Mouse (Mus musculus): ENCODE measurements at regions not wholly inside any gene's neighbourhood (a gene's known extent, or its start where the extent isn't known, plus 50 kb on each side); places are given as distances from the start of the nearest gene placed in this dataset.

DNA sequence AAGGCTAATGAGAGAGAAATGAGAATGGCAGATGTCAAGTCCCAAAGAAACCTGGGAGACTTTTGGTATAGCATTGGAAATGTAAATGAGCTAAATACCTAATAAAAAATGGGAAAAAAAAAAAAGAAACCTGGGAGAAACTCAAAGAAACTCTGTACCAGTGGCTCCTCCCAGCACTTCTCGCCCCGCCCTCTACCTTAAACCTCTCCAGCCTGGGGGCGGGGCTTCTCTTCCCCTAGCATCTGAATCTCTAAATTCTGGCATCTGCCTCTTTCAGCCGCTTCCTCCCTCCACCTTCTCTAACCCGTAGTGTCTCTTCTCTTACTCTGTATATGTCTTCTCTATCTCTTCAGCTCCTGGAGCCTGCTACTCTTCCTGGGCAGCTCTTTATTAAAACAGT is 53.2 kb downstream of the Gpr6 start:
- WGBS = 35% methylated on average over 5 of the region's 5 CpGs

DNA sequence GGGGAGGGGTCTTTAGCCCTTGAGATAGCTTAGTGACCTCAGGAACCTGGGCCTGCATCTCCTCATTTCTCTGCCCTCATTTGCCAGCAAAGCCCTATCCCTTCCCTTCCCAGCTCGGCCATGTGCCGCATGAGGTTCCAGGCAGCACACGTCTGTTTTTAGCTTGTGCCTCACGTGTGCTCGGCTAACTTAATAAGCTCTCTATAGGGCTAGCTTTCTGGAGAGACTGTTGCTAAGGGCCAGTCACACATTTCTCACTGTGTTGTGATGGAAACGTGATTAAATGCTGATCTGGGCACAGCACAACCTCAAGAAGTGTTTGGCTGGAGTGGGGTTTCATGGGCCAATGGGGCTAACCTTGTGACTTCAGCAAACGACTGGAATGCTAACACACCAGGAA is 55.5 kb downstream of the Gpr6 start:
- no peaks in the 10 kb centered on the region for H3K27me3 ChIP-seq (ENCODE audit: control insufficient read depth, insufficient read depth, low read length)
- WGBS = 39% methylated on average over 7 of the region's 7 CpGs
- DNase-seq (ENCODE audit: low spot score) = no peak
- no peak overlapping the region for H3K27ac ChIP-seq (replicated peaks; ENCODE audit: low read depth, low read length)
- H3K9me3 ChIP-seq (ENCODE audit: control insufficient read depth, low read length) = no peaks in the 10 kb centered on the region
- H3K4me3 ChIP-seq (ENCODE audit: low read depth, low read length) = no peak overlapping the region
- H3K4me1 ChIP-seq (ENCODE audit: control insufficient read depth, insufficient read depth, low read length) = no peaks in the 10 kb centered on the region
- ATAC-seq (ENCODE audit: insufficient number of reproducible peaks, low FRiP score, low TSS enrichment, low read depth) = no peak; the same call in 1 of the 2 replicates
- H3K36me3 ChIP-seq (ENCODE audit: control insufficient read depth, insufficient read depth, low read length) = no peaks in the 10 kb centered on the region
- no peak overlapping the region for H3K9ac ChIP-seq (ENCODE audit: low read length)
- no peak overlapping the region for H3K4me2 ChIP-seq (ENCODE audit: low read depth, severe bottlenecking)

More for the DNA sequence above, 53.2 kb downstream of the Gpr6 start:
- Histone ChIP-seq H3K27me3 (ENCODE audit: control insufficient read depth, insufficient read depth, low read length) (no peaks in the 10 kb centered on the region), H3K4me3 (ENCODE audit: low read depth, low read length) (no peak overlapping the region), H3K9ac (ENCODE audit: low read length) (no peak overlapping the region), H3K36me3 (ENCODE audit: control insufficient read depth, insufficient read depth, low read length) (no peaks in the 10 kb centered on the region), H3K4me1 (ENCODE audit: control insufficient read depth, insufficient read depth, low read length) (no peaks in the 10 kb centered on the region), H3K27ac (replicated peaks; ENCODE audit: low read depth, low read length) (no peak overlapping the region), H3K4me2 (ENCODE audit: low read depth, severe bottlenecking) (no peak overlapping the region), H3K9me3 (ENCODE audit: control insufficient read depth, low read length) (no peaks in the 10 kb centered on the region)
- DNase-seq (ENCODE audit: low spot score) (no peak), ATAC-seq (ENCODE audit: insufficient number of reproducible peaks, low FRiP score, low TSS enrichment, low read depth) (no peak)

- no peaks in the 10 kb centered on the region for H3K36me3 ChIP-seq (ENCODE audit: control insufficient read depth, insufficient read depth, low read length)
- 40% methylated on average over 4 of the region's 4 CpGs for WGBS
- H3K27me3 ChIP-seq (ENCODE audit: control insufficient read depth, insufficient read depth, low read length) = no peaks in the 10 kb centered on the region
- ATAC-seq (ENCODE audit: insufficient number of reproducible peaks, low FRiP score, low TSS enrichment, low read depth) = no peak
- H3K4me2 ChIP-seq (ENCODE audit: low read depth, severe bottlenecking) = no peak overlapping the region
- no peaks in the 10 kb centered on the region for H3K4me1 ChIP-seq (ENCODE audit: control insufficient read depth, insufficient read depth, low read length)
- no peak overlapping the region for H3K9ac ChIP-seq (ENCODE audit: low read length)
- no peak overlapping the region for H3K4me3 ChIP-seq (ENCODE audit: low read depth, low read length)
- DNase-seq (ENCODE audit: low spot score) = peak; percentile 78
- no peaks in the 10 kb centered on the region for H3K9me3 ChIP-seq (ENCODE audit: control insufficient read depth, low read length)
- H3K27ac ChIP-seq (replicated peaks; ENCODE audit: low read depth, low read length) = no peak overlapping the region
Measured at GRCm38 (mm10) chr10:41015654-41016053, 56.4 kb downstream of the Gpr6 start.

DNA sequence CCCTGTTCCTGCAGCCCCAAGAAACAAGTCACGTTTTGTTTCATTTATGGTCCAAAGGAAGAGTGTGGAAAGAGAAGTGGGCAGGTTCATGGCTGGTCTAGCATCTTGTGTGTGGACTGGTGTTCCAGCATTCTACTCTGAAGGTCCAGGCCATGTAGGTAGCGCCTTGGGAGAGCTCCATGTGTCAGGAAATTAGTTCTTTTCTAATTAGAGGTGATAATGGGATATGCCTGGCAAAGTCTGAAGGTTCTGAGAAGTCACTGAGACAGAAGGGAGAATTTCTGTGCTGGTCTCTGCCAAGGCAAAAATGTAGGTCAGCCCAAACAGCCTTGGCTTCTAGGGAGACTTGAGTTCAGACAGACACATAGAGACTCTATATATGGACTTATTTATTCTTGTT is 61.5 kb downstream of the Gpr6 start:
- 67% methylated on average over 2 of the region's 2 CpGs for WGBS
- Histone ChIP-seq H3K9me3 (ENCODE audit: control insufficient read depth, low read length) (no peaks in the 10 kb centered on the region), H3K4me1 (ENCODE audit: control insufficient read depth, insufficient read depth, low read length) (no peaks in the 10 kb centered on the region), H3K36me3 (ENCODE audit: control insufficient read depth, insufficient read depth, low read length) (no peaks in the 10 kb centered on the region), H3K27me3 (ENCODE audit: control insufficient read depth, insufficient read depth, low read length) (no peaks in the 10 kb centered on the region), H3K9ac (ENCODE audit: low read length) (no peak overlapping the region), H3K27ac (replicated peaks; ENCODE audit: low read depth, low read length) (no peak overlapping the region), H3K4me2 (ENCODE audit: low read depth, severe bottlenecking) (no peak overlapping the region), H3K4me3 (ENCODE audit: low read depth, low read length) (no peak overlapping the region)
- DNase-seq (ENCODE audit: low spot score) (no peak), ATAC-seq (ENCODE audit: insufficient number of reproducible peaks, low FRiP score, low TSS enrichment, low read depth) (no peak)

DNA sequence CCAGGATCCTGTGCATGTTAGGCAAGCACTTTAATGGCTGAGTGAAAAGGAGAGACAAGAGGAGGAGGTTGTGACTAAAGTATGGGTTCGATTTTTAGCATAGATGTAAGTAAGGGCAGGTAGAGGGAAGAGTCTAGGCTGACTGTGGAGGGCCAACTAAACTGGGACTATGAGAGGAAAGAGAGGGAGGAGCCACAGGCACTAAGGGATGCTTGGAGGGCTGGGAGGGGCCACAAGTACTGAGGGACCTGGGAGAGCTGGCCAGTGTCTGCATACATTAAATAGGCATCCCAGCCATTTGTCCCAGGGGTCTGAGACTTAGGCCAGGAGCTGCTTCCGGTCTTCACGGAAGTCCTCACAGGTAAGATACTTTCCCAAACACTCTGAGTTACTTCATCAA is 64.2 kb downstream of the Gpr6 start:
- ATAC-seq (ENCODE audit: insufficient number of reproducible peaks, low FRiP score, low TSS enrichment, low read depth) = no peak
- no peak overlapping the region for H3K9ac ChIP-seq (ENCODE audit: low read length)
- no peaks in the 10 kb centered on the region for H3K36me3 ChIP-seq (ENCODE audit: control insufficient read depth, insufficient read depth, low read length)
- DNase-seq (ENCODE audit: low spot score) = no peak
- no peaks in the 10 kb centered on the region for H3K4me1 ChIP-seq (ENCODE audit: control insufficient read depth, insufficient read depth, low read length)
- H3K27me3 ChIP-seq (ENCODE audit: control insufficient read depth, insufficient read depth, low read length) = no peaks in the 10 kb centered on the region
- WGBS = 78% methylated on average over 3 of the region's 3 CpGs
- no peaks in the 10 kb centered on the region for H3K9me3 ChIP-seq (ENCODE audit: control insufficient read depth, low read length)
- H3K4me3 ChIP-seq (ENCODE audit: low read depth, low read length) = no peak overlapping the region
- no peak overlapping the region for H3K27ac ChIP-seq (replicated peaks; ENCODE audit: low read depth, low read length)
- H3K4me2 ChIP-seq (ENCODE audit: low read depth, severe bottlenecking) = no peak overlapping the region

- no peak overlapping the region for H3K9ac ChIP-seq (ENCODE audit: low read length)
- H3K27me3 ChIP-seq (ENCODE audit: control insufficient read depth, insufficient read depth, low read length) = no peaks in the 10 kb centered on the region
- H3K4me1 ChIP-seq (ENCODE audit: control insufficient read depth, insufficient read depth, low read length) = no peaks in the 10 kb centered on the region
- no peaks in the 10 kb centered on the region for H3K9me3 ChIP-seq (ENCODE audit: control insufficient read depth, low read length)
- no peaks in the 10 kb centered on the region for H3K36me3 ChIP-seq (ENCODE audit: control insufficient read depth, insufficient read depth, low read length)
- H3K4me3 ChIP-seq (ENCODE audit: low read depth, low read length) = no peak overlapping the region
- no peak overlapping the region for H3K27ac ChIP-seq (replicated peaks; ENCODE audit: low read depth, low read length)
- WGBS = 80% methylated on average over 9 of the region's 9 CpGs
- no peak for DNase-seq (ENCODE audit: low spot score)
- no peak overlapping the region for H3K4me2 ChIP-seq (ENCODE audit: low read depth, severe bottlenecking)
- ATAC-seq (ENCODE audit: insufficient number of reproducible peaks, low FRiP score, low TSS enrichment, low read depth) = no peak
Measured at GRCm38 (mm10) chr10:41006634-41007033, 65.5 kb downstream of the Gpr6 start.

GRCm38 (mm10) chr10:41005776-41006175 is 66.3 kb downstream of the Gpr6 start:
- Histone ChIP-seq H3K4me1 (ENCODE audit: control insufficient read depth, insufficient read depth, low read length) (no peaks in the 10 kb centered on the region), H3K4me3 (ENCODE audit: low read depth, low read length) (no peak overlapping the region), H3K9me3 (ENCODE audit: control insufficient read depth, low read length) (no peaks in the 10 kb centered on the region), H3K36me3 (ENCODE audit: control insufficient read depth, insufficient read depth, low read length) (no peaks in the 10 kb centered on the region), H3K27ac (replicated peaks; ENCODE audit: low read depth, low read length) (no peak overlapping the region), H3K4me2 (ENCODE audit: low read depth, severe bottlenecking) (no peak overlapping the region), H3K9ac (ENCODE audit: low read length) (no peak overlapping the region), H3K27me3 (ENCODE audit: control insufficient read depth, insufficient read depth, low read length) (no peaks in the 10 kb centered on the region)
- WGBS = 90% methylated on average over 9 of the region's 9 CpGs
- DNase-seq (ENCODE audit: low spot score) = no peak
- no peak for ATAC-seq (ENCODE audit: insufficient number of reproducible peaks, low FRiP score, low TSS enrichment, low read depth)

- DNase-seq (ENCODE audit: low spot score) (no peak), ATAC-seq (ENCODE audit: insufficient number of reproducible peaks, low FRiP score, low TSS enrichment, low read depth) (no peak)
- no peaks in the 10 kb centered on the region for H3K9me3 ChIP-seq (ENCODE audit: control insufficient read depth, low read length)
- no peak overlapping the region for H3K27ac ChIP-seq (replicated peaks; ENCODE audit: low read depth, low read length)
- no peak overlapping the region for H3K9ac ChIP-seq (ENCODE audit: low read length)
- H3K4me3 ChIP-seq (ENCODE audit: low read depth, low read length) = no peak overlapping the region
- 64% methylated on average over 3 of the region's 3 CpGs for WGBS
- H3K36me3 ChIP-seq (ENCODE audit: control insufficient read depth, insufficient read depth, low read length) = no peaks in the 10 kb centered on the region
- H3K4me2 ChIP-seq (ENCODE audit: low read depth, severe bottlenecking) = no peak overlapping the region
- no peaks in the 10 kb centered on the region for H3K4me1 ChIP-seq (ENCODE audit: control insufficient read depth, insufficient read depth, low read length)
- no peaks in the 10 kb centered on the region for H3K27me3 ChIP-seq (ENCODE audit: control insufficient read depth, insufficient read depth, low read length)
Measured at GRCm38 (mm10) chr10:41004753-41005152, 67.3 kb downstream of the Gpr6 start.

DNA sequence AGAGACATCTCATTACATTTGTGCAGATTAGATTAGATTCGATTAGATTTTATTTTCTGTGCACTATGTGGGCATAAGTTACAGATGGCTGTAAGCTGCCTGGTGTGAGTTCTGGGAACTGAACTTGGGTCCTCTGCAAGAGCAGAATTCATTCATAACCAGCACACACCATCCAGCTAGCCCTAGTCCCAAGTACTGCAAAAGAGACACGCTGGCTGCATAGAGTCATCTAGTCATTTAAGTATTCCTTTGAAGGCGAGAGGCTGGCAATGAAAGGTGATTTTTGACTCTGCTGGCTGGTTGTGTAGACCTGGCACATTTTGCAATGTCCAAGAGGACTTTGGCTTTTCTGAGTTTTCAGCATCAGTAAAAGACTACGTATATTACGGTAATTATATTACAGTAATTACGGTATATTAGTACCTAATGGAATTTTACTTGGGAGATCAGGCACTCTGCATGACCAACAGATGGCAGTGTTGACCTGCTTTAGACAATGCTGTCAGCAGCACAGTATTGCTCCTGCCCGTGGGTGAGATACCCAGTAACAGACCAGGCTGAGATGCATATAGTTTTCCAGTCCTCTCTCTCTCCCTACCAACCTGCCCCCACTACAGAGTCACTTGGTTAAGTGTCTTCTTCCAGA is 67.9 kb downstream of the Gpr6 start:
- Histone ChIP-seq H3K4me1 (ENCODE audit: control insufficient read depth, insufficient read depth, low read length) (no peaks in the 10 kb centered on the region), H3K9ac (ENCODE audit: low read length) (no peak overlapping the region), H3K27ac (replicated peaks; ENCODE audit: low read depth, low read length) (no peak overlapping the region), H3K4me3 (ENCODE audit: low read depth, low read length) (no peak overlapping the region), H3K4me2 (ENCODE audit: low read depth, severe bottlenecking) (no peak overlapping the region), H3K36me3 (ENCODE audit: control insufficient read depth, insufficient read depth, low read length) (no peaks in the 10 kb centered on the region), H3K9me3 (ENCODE audit: control insufficient read depth, low read length) (no peaks in the 10 kb centered on the region), H3K27me3 (ENCODE audit: control insufficient read depth, insufficient read depth, low read length) (no peaks in the 10 kb centered on the region)
- WGBS = 28% methylated on average over 7 of the region's 7 CpGs
- DNase-seq (ENCODE audit: low spot score) (peak; percentile 80), ATAC-seq (ENCODE audit: insufficient number of reproducible peaks, low FRiP score, low TSS enrichment, low read depth) (peak; percentile 79)
